Mouse (Mus musculus): ENCODE measurements around the gene Tuba4a.
"Not testable (repeated sequence)": the region's sequence is repeated elsewhere in the genome, so short reads cannot be mapped to it uniquely, and the experiment has no call there.

Tuba4a gene

DNA sequence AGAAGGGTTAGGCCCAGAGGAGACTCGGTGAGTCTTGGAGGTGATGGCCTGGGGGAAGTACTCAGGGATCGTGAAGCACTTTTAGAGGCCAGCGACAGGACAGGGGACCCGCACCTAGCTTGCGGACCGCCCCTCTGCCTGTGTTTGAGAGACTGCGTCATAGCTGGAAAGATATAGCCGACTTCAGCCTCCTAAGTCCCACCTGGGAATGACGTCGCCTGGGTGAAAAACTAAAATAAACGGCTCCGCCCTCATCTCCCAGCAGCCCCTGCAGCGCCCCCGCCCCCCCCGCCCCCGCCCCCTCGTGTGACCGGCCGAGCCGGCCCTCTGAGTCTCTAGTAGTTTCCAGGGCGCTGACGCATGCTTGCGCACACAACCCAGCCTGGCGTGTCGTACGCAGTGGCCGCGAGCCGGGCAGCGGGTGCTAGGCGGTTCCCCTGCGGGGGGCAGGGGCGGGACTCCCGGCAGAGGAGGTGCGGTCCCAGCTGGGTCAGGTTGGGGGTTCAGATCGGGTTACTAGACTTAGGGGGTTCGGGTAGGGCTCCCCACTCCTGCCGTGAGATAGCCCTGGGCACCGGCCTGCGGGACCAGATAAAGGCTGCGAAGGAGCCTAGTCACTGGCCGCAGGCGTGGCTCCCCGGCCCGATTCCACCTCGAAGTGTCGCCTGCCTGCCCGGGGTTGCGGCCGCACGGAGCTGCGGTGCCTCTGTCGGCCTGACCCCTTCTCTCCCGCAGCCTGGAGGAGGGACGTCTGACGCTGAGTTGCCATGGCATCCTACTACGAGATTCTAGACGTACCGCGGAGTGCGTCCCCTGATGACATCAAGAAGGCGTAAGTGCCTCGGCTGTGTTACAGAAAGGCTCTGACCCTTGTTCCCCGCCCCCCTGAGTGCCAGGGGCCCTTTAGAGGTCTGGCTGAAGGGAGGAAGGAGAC is 16.7 kb upstream of the Tuba4a start, which contains the start of gene Dnajb2:
Dnajb2 (plus strand) TSS at position 290 of the 934 bp plus-strand sequence.
- DNase-seq (ENCODE audit: low read depth, low spot score): no peak

DNA sequence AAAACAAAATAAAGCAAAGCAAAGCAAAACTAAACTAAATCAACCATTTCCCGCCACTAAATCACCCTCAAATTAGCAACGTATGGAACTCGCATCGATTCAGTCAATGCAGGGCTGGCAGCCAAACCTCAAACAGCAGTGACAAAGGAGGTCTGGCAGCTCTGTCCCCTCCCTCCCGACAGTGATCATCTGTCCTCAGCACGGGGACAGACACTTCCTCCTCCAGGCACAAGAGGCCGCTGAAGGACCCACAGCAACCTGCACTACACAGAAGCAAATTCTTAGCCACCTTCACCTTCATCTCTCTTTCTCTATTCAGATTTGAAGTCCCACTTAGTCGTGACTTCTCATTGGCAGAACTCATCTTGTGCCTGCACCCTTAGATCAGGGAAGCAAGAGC is 14.9 kb upstream of the Tuba4a start:
- no peak for DNase-seq (ENCODE audit: low read depth, low spot score)

DNA sequence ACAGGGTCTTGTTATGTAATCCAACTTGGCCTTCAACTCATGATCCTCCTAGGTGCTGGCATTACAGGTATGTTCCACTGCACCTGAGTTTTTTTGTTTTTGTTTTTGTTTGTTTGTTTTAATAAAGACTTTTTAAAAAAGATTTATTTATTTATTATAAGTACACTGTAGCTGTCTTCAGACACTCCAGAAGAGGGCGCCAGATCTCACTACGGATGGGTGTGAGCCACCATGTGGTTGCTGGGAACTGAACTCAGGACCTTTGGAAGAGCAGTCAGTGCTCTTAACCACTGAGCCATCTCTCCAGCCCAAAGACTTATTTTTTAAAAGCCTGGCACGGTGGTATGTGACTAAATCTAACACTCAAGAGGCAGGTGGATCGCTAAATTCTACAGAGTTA is 12.8 kb upstream of the Tuba4a start:
- DNase-seq (ENCODE audit: low read depth, low spot score): not testable (repeated sequence)

DNA sequence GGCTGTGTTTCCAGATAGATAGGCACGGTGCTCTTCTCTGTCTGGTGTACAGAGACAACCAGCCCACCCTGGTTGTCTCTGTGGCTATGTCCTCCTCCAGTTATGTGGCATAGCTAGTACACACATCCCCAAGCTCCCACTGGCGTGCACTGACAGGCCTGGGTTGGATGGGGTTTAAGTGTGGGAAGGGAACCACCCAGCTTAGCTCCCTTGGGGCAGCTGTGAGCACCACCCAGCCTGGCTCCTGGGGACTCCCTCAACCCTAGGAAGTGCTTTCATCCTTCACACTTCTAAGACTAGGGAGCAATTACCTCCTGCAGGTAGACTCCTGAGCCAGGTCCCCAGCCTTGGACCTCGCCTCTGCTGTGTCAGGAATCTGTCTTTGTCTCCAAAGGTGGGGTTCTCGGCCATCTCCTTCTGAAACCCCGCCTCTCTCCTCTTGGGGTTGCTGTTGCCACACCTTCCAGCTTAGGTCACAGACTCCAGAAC is 12.0 kb upstream of the Tuba4a start, which contains the start of gene A630095N17Rik:
A630095N17Rik (minus strand) TSS at position 439 of the 489 bp plus-strand sequence.
- DNase-seq (ENCODE audit: low read depth, low spot score): no peak

DNA sequence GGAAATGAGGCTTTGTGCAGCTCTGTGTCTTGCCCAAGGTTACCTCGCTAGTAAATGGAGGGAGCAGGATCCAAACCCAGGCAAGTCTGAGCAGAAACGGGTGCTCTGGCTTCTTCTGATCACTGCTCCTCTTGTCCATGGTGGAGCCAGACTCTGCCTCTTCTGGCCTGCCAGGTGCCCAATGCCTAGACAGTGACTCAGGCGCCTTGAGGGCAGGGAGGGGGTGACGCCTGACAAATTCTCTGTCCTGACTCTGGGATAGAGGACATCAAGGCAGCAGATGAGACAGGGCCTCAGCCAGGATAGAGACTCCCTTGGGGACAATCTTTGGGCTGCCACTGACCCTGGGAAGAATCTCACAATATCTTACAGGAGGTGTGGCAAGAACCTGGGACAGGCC is 11.6 kb upstream of the Tuba4a start:
- no peak for DNase-seq (ENCODE audit: low read depth, low spot score)

DNA sequence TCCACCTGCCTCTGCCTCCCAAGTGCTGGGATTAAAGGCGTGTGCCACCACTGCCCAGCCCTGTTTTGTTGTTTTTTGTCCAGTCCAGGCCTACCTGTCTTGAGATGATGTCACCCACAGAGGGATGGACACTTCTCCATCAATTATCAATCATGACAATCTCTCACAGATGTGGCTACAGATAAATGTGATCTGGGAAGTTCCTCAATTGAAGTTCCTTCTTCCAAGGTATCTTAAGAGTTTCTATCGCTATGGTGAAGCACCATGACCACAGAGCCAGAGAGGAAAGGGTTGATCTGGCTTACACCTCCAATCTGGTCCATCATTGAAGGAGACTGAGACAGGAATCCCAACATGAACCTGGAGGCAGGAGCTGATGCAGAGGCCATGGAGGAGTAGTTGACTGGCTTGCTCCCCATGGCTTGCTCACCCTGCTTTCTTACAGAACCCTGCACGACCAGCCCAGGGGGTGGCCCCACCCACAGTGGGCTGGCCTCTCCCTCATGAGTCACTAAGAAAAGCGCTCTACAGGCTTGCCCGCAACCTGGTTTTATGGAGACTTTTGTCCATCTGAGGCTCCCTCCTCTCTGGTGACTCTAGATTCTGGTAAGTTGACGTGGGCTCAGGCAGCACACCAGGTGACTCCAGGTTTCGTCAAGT is 10.8 kb upstream of the Tuba4a start:
- DNase-seq (ENCODE audit: low read depth, low spot score): no peak

DNA sequence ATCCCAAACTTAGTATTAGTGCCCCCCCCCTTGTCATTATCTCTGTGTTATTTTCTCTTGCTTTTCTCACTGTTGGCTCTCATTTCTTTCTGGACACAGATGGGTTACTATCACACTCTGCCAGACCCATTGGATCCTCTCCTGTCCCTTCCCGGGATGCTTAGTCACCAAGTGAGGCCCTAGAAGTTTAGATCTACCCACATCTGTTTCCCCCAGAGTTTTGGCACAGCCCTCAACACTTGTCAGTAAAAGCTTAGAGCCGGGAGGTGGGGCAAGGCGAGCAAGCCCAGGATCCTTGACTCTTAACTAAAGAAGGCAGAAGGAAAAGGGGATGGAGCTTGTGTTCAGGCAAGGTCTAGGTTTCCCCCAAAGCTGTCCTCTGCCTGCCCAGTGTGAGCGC is 9.5 kb upstream of the Tuba4a start:
- no peak for DNase-seq (ENCODE audit: low read depth, low spot score)

DNA sequence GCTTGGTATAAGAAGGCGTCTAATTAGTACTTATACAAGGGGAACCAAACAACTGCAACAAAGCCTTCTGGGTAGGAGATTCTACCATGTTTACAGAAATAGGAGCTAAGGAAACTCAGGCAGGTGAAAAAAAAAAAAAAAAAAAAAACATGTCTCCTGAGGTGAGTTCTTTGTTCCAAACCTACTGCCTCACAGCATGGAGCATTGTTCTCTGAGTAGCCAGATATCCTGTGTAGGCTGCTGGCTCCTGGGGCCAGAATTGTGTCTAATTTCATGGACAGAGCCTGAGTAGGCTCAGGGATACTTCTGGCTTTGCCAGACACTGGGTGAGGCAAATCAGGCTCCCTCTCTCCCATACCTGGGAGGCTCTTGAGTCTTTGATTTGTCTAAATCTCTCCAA is 8.0 kb upstream of the Tuba4a start:
- no peak for DNase-seq (ENCODE audit: low read depth, low spot score)

DNA sequence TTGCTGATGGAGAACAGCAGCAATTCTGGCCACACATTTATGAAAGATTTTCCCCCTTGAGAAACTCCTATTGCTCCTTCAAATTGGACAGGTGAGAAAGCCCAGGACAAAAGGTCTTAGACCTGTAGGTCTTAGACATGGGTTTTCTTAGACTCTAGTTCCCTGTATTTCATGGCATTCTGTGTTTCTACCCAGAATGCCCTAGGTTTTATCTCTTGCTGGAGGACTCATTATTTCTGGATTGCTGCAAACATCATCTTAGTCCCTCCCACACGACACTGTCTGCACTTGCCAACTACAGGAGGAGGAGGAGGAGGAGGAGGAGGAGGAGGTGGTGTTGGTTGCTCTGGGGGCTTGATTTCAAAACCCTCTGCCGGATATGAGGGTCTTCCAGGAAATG is 6.5 kb upstream of the Tuba4a start:
- no peak for DNase-seq (ENCODE audit: low read depth, low spot score)

DNA sequence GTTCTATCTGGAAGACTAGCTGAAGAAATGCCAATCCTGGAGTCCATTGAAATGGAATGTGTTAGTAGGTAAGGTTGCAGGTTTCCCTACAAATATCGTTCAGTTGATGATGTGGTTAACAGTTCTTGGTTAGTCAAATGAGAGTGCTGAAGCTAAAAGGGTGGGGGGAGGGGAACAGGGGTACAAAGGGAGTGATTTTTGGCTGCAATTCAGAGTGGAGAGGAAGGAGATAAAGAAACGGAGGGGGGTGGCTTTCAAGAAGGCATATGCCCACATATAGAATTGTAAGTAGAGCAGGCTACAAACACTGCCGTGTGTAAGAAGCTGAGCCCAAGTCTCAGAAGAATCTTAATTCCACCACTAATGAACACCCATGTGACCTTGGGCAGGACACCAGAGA is 5.8 kb upstream of the Tuba4a start:
- no peak for DNase-seq (ENCODE audit: low read depth, low spot score)

DNA sequence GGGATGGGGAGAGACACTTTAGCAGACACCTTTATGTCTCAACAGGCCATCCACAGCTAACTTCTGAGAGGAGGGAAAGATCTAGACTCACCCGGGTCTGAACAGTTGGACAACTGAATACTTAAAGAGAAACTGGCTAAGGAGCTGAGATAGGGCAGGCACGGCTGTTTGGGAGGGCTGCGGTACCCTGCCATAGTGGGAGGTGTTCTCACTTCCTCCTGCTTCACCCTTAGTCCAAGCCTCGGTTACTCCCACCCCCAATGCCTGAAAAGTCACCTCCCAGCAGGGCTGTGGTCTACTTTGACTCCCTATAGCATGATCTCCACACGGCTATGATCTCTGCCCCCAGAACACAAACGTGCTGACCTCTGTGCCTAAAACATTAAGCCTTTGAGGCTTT is 3.9 kb upstream of the Tuba4a start:
- DNase-seq (ENCODE audit: low read depth, low spot score): no peak

DNA sequence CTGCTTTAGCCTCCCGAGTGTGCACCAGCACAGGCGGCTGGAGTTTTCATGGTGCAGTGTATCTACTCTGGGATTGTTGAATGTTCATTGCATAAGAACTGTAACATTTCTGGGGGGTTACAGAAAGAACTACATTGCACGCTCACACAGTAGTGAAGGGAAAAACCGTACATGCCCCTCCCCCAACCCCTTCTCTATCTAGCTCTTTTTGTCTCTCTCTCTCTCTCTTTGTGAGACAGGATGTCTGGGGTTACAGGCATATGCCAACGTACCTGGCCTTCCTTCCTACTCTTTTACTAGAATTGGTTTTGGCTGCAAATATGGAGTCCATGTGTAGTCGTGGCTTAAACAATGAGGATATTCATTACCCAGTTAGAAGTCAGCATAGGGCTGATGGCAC is 3.3 kb upstream of the Tuba4a start:
- DNase-seq (ENCODE audit: low read depth, low spot score): no peak

DNA sequence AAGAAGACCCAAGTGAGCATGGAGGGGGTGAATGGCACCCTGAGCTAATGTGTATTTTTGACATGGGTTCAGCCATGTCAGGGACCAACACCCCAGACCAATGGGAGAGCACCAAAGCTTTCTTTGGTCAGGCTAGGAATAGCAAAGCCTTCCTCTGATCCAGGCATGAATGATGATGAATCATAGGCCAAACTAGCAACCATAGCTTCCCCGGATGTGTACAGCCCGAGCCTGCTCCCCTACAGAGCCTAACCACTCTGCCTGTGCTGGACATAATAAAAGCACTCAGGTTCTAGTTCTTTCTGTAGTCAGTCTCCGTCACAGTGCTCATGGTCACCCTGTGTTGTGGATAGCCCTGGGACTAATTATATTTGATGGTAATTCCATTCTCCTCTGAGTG is 1.9 kb upstream of the Tuba4a start:
- no peak for DNase-seq (ENCODE audit: low read depth, low spot score)

DNA sequence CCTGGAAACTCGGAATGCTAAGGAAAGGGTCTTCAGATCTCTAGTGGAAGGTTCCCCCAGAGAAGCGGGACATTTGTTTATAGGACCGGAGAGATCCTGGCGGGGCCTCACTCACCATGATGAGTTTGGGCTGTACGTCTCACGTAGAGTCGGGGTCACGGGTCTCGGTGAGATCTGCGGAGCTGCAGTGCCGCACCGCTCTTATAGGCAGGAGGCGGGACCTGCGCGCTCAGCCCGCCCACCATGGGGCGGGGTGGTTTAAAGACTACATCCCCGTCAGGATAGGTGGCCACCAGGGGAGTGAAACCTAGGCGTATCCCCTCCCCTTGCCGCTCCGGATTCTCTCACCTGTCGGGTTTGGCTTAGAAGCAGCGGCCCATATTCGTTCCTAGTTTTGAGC is 587 bp downstream of the Tuba4a start:
- no peak for DNase-seq (ENCODE audit: low read depth, low spot score)

DNA sequence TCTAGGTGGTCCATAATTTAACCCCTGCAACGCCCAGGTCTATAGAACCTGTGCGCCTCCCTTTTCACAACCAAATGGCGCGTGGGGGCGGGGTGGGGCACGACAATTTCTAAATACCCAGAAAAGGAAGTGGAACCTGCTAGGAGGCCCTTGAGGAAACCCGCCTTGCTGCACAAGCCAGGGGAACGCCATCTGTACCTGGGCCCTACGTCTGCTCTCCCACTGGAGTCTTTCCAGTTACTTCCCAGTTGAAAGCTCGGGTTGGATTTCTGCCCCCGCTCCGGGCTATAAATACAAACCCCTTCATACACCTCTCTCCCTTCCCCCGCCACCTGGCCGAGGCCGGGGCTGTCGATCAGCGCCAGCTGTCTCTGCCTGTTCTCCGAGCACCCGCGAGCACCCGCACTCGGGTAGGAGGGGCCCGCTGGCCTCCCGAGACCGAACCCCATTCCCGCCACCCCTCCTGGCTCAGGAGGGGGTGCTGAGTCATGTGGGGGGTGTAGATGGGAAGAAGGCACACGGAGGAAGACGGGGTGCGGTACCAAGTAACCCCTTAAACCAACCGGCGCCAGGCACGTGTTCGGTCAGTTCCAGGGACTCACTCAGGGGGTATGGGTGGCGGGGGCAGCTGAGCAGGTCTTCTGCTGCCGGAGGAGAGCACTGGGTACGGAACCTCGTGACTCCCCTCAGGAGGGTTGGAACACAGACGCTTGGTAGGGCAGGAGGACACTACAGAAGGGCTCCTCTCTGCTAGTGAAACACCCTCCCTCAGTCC is 1.3 kb downstream of the Tuba4a start:
- DNase-seq (ENCODE audit: low read depth, low spot score): no peak

DNA sequence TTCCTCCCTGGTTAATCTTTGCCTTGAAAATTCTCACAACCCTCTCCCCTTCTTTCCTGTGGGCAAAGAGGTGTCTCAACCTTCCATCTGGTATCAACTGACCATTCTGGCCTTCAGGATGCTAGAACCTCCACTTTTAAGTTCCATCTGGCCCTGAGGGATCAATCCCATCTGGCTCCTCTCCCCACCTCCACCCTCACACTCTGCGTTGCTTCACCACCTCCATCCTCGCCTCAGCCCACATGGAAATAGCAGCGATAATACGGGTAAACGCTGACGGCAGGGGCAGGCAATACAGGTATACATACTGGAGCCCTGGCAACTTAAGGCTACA is 1.8 kb downstream of the Tuba4a start:
- DNase-seq (ENCODE audit: low read depth, low spot score): no peak

DNA sequence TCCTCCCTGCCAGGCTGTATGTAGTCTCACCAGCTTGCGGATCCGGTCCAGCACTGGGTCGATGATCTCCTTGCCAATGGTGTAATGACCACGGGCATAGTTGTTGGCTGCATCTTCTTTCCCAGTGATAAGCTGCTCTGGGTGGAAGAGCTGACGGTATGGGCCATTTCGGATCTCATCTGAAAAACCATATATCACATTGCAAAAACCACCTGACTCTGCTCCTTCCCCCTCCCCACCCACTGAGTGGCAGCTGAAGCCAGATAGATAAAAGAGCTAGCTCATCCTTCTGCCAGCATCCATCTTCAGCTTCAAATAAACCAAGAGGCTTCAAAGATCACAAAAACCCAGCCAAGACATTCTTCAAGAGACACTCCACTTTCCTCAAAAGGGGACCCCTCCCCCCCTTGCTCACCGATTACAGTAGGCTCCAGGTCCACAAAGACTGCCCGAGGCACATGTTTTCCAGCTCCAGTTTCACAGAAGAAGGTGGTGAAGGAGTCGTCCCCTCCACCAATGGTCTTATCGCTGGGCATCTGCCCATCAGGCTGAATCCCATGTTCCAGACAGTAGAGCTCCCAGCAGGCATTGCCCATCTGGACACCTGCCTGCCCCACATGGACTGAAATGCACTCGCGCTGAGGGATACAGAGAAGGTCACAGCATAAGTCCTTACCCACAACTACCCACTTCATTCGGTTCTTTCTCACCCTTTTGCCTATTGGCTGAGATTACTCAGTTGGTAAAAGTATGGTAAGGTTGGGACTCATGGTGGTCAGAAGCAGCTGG is 2.7 kb downstream of the Tuba4a start:
- DNase-seq (ENCODE audit: low read depth, low spot score): no peak

DNA sequence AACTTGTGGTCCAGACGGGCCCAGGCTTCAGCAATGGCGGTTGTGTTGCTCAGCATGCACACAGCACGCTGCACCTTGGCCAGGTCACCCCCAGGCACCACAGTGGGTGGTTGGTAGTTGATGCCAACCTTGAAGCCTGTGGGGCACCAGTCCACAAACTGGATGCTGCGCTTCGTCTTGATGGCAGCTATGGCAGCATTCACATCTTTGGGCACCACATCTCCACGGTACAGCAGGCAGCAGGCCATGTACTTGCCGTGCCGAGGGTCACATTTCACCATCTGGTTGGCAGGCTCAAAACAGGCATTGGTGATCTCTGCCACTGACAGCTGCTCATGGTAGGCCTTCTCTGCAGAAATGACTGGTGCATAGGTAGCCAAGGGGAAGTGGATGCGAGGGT is 3.9 kb downstream of the Tuba4a start:
- no peak for DNase-seq (ENCODE audit: low read depth, low spot score)

DNA sequence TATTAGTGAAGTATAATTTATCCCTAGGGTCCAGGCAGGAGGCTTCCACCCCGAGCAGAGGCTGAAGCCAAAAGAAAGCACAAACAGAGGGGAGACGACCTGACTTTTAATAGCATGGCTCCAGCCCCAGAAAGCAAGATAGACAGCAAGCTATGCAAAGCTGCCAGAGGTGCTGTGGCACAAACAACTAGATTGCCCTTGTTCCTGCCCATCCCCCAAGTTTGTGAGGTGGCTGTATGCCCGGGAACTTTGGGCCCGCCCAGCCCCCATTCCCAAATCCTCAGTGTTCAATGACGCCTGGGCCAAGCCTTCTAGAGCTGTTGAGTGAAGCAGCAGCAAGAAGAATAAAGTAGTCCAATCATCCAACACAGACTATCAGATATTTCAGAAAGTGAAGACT is 4.8 kb downstream of the Tuba4a start:
- DNase-seq (ENCODE audit: low read depth, low spot score): no peak

DNA sequence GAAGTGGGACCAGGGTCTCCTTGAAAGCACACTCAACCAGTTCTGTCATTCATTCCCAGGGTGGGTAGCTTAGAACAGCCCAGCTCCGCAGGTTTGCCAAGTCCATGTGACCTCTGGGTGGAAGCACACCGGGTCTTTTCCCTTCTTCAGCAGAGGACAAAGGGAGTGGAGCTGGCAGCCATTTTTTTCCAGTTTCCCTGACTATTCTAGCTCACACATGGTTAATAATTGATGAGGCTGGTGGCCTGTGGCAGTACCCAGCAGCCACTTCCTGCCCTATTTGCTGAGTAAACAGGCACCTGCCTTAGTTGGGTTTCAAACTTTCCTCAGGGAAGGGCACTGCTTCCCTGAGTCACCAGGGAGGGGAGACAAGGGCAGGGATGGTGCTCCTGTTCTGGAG is 5.2 kb downstream of the Tuba4a start:
- DNase-seq (ENCODE audit: low read depth, low spot score): no peak

DNA sequence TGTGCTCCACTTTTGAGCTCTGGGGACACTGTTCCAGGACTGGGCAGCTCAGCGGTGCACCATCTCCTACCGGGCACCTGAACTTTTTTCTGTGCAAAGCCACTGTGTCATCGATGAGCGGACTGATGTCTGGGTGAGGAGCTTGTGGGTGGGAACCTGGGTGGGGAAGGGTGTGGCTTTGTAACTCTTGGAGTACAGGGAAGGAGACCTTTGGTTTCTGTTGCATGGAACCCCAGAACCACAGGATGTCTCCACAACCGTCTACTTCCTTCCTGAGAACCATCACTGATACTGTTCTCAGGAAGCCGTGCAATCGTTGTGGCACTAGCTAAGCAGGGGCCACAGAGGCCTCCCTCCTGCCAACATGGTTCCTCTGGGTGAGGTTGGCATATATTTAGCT is 6.6 kb downstream of the Tuba4a start:
- DNase-seq (ENCODE audit: low read depth, low spot score): no peak
